Comparison of ENCODE assay signal across 12 mouse cellular contexts in genomic region chr2:91121011-91121410, GRCm38 (mm10). TPM values are rescaled to one million over a fixed set of nuclear protein-coding genes. Genes with fewer than 3 reads are reported as not detected.
"Had no signal": no experiment of that assay in that cellular context is flagged by ENCODE, and none has a peak within 500 bp of the region (broad histone marks: within the 10 kb centered on the region; RNA-seq: fewer than 3 reads in every experiment).

No protein-coding gene starts in this region.

- H3K4me3 ChIP-seq: limb, embryonic 13.5 days; midbrain, embryonic 12.5 days; stomach, embryonic 15.5 days had no signal

- H3K27ac ChIP-seq: limb, embryonic 13.5 days; liver, embryonic 14.5 days; midbrain, embryonic 12.5 days; stomach, embryonic 15.5 days had no signal

- H3K27me3 ChIP-seq: stomach, embryonic 15.5 days had no signal

- H3K4me1 ChIP-seq: limb, embryonic 13.5 days; midbrain, embryonic 12.5 days; stomach, embryonic 15.5 days had no signal

- H3K4me2 ChIP-seq: limb, embryonic 13.5 days; midbrain, embryonic 12.5 days; stomach, embryonic 15.5 days had no signal

- H3K9ac ChIP-seq: limb, embryonic 13.5 days; liver, embryonic 14.5 days; midbrain, embryonic 12.5 days; stomach, embryonic 15.5 days had no signal

- H3K36me3 ChIP-seq: limb, embryonic 13.5 days; midbrain, embryonic 12.5 days; stomach, embryonic 15.5 days had no signal

- H3K9me3 ChIP-seq: limb, embryonic 13.5 days; midbrain, embryonic 12.5 days; stomach, embryonic 15.5 days had no signal

- DNase-seq: left cerebral cortex, postnatal 4 days; lung, adult 18-20 months; right cerebral cortex, postnatal 14 days; thymus, adult 2 months; thymus, postnatal 25 days had no signal

RNA-seq across cellular contexts. Expression of gene Mybpc3, which starts 3.1 kb away (rescaled TPM):
- total RNA-seq: left cerebral cortex, postnatal 4 days; liver, adult 2 months; midbrain, postnatal 0 days had no signal
- polyA plus RNA-seq: limb, embryonic 13.5 days; midbrain, postnatal 0 days; neural tube, embryonic 14.5 days had no signal
